Mouse (Mus musculus): ENCODE results near the gene Olfr1364. TPM values are rescaled to one million over a fixed set of nuclear protein-coding genes. Genes with fewer than 3 reads are reported as not detected.

The Olfr1364 gene
- polyA plus RNA-seq, 1 experiment from 2014 or later, result not detected

Other genes with a start within 250 kb of the Olfr1364 start
- gene Olfr1367, start 234.8 kb downstream of the Olfr1364 start, polyA plus RNA-seq (2015; fragmentation: Nextera tagmentation; extraction: Ambion mirVana), result not detected in 2 replicates
- gene Zscan12, start 218.9 kb downstream of the Olfr1364 start, polyA plus RNA-seq (2015; fragmentation: Nextera tagmentation; extraction: Ambion mirVana), result 8.6 and 9.6 TPM in 2 replicates
- 66.8 and 73.7 TPM in 2 replicates for gene Zkscan3, start 179.0 kb downstream of the Olfr1364 start, polyA plus RNA-seq (2015; fragmentation: Nextera tagmentation; extraction: Ambion mirVana)
- 2.3 and 2.4 TPM in 2 replicates for gene Pgbd1, start 140.7 kb downstream of the Olfr1364 start, polyA plus RNA-seq (2015; fragmentation: Nextera tagmentation; extraction: Ambion mirVana)
- gene Zscan26, start 128.0 kb downstream of the Olfr1364 start, polyA plus RNA-seq (2015; fragmentation: Nextera tagmentation; extraction: Ambion mirVana), result 27.1 and 30.3 TPM in 2 replicates
- gene Nkapl, start 113.2 kb downstream of the Olfr1364 start, polyA plus RNA-seq (2015; fragmentation: Nextera tagmentation; extraction: Ambion mirVana), result 1.3 and 1.6 TPM in 2 replicates
- gene Zkscan4, start 102.9 kb downstream of the Olfr1364 start, polyA plus RNA-seq (2015; fragmentation: Nextera tagmentation; extraction: Ambion mirVana), result 2.8 and 3.4 TPM in 2 replicates
- gene Gm10065, start 102.3 kb downstream of the Olfr1364 start, polyA plus RNA-seq (2015; fragmentation: Nextera tagmentation; extraction: Ambion mirVana), result not detected in 2 replicates
- gene AK157302, start 86.5 kb downstream of the Olfr1364 start, polyA plus RNA-seq (2015; fragmentation: Nextera tagmentation; extraction: Ambion mirVana), result 0.48 and 1.3 TPM in 2 replicates
- 6.7 and 20.9 TPM in 2 replicates for gene Gm11273, start 80.3 kb downstream of the Olfr1364 start, polyA plus RNA-seq (2015; fragmentation: Nextera tagmentation; extraction: Ambion mirVana)
- gene Zkscan8, start 50.6 kb downstream of the Olfr1364 start, polyA plus RNA-seq (2015; fragmentation: Nextera tagmentation; extraction: Ambion mirVana), result 6.1 and 6.8 TPM in 2 replicates
- gene Olfr1366, start 39.0 kb downstream of the Olfr1364 start, polyA plus RNA-seq (2015; fragmentation: Nextera tagmentation; extraction: Ambion mirVana), result 0.14 and 0.18 TPM in 2 replicates
- gene Olfr1535, start 21.9 kb downstream of the Olfr1364 start, polyA plus RNA-seq (2015; fragmentation: Nextera tagmentation; extraction: Ambion mirVana), result 0.13 TPM in 1 of 2 replicates, not detected in the other
- gene Olfr1362, start 32.3 kb upstream of the Olfr1364 start, polyA plus RNA-seq (2015; fragmentation: Nextera tagmentation; extraction: Ambion mirVana), result not detected in 2 replicates
- gene Olfr11, start 60.8 kb upstream of the Olfr1364 start, polyA plus RNA-seq (2015; fragmentation: Nextera tagmentation; extraction: Ambion mirVana), result not detected in 2 replicates
- not detected in 2 replicates for gene Olfr1361, start 81.6 kb upstream of the Olfr1364 start, polyA plus RNA-seq (2015; fragmentation: Nextera tagmentation; extraction: Ambion mirVana)
- not detected in 2 replicates for gene Olfr1360, start 95.6 kb upstream of the Olfr1364 start, polyA plus RNA-seq (2015; fragmentation: Nextera tagmentation; extraction: Ambion mirVana)
- gene Olfr1359, start 116.4 kb upstream of the Olfr1364 start, polyA plus RNA-seq (2015; fragmentation: Nextera tagmentation; extraction: Ambion mirVana), result not detected in 2 replicates
- gene Hist1h2bl, start 134.4 kb upstream of the Olfr1364 start, polyA plus RNA-seq (2015; fragmentation: Nextera tagmentation; extraction: Ambion mirVana), result 1.5 and 3.8 TPM in 2 replicates
- gene Hist1h2ai, start 134.7 kb upstream of the Olfr1364 start, polyA plus RNA-seq (2015; fragmentation: Nextera tagmentation; extraction: Ambion mirVana), result 7.3 and 11.8 TPM in 2 replicates
- 4.6 and 5.6 TPM in 2 replicates for gene Hist1h3h, start 135.9 kb upstream of the Olfr1364 start, polyA plus RNA-seq (2015; fragmentation: Nextera tagmentation; extraction: Ambion mirVana)
- 1.9 and 2.5 TPM in 2 replicates for gene Hist1h2bm, start 140.3 kb upstream of the Olfr1364 start, polyA plus RNA-seq (2015; fragmentation: Nextera tagmentation; extraction: Ambion mirVana)
- gene Hist1h4j, start 153.3 kb upstream of the Olfr1364 start, polyA plus RNA-seq (2015; fragmentation: Nextera tagmentation; extraction: Ambion mirVana), result 1.7 and 2.3 TPM in 2 replicates
- gene Hist1h4k, start 168.7 kb upstream of the Olfr1364 start, polyA plus RNA-seq (2015; fragmentation: Nextera tagmentation; extraction: Ambion mirVana), result 3.9 and 8.4 TPM in 2 replicates
- 18.1 and 21.5 TPM in 2 replicates for gene Hist1h2ak, start 172.1 kb upstream of the Olfr1364 start, polyA plus RNA-seq (2015; fragmentation: Nextera tagmentation; extraction: Ambion mirVana)
- gene Hist1h2bn, start 172.4 kb upstream of the Olfr1364 start, polyA plus RNA-seq (2015; fragmentation: Nextera tagmentation; extraction: Ambion mirVana), result 1.3 and 2.9 TPM in 2 replicates
- gene Hist1h1b, start 198.9 kb upstream of the Olfr1364 start, polyA plus RNA-seq (2015; fragmentation: Nextera tagmentation; extraction: Ambion mirVana), result 9.6 and 10.6 TPM in 2 replicates
- 59.9 and 94.5 TPM in 2 replicates for gene Hist1h3i, start 201.6 kb upstream of the Olfr1364 start, polyA plus RNA-seq (2015; fragmentation: Nextera tagmentation; extraction: Ambion mirVana)
- gene Hist1h2an, start 205.5 kb upstream of the Olfr1364 start, polyA plus RNA-seq (2015; fragmentation: Nextera tagmentation; extraction: Ambion mirVana), result 1.9 and 2.6 TPM in 2 replicates
- 0.77 and 1.4 TPM in 2 replicates for gene Hist1h2bp, start 205.7 kb upstream of the Olfr1364 start, polyA plus RNA-seq (2015; fragmentation: Nextera tagmentation; extraction: Ambion mirVana)
- 9.1 and 14.2 TPM in 2 replicates for gene Hist1h2bq, start 228.4 kb upstream of the Olfr1364 start, polyA plus RNA-seq (2015; fragmentation: Nextera tagmentation; extraction: Ambion mirVana)
- gene Hist1h2ao, start 228.7 kb upstream of the Olfr1364 start, polyA plus RNA-seq (2015; fragmentation: Nextera tagmentation; extraction: Ambion mirVana), result 1.5 TPM in 1 of 2 replicates, not detected in the other
- not detected in 2 replicates for gene Hist1h4m, start 230.0 kb upstream of the Olfr1364 start, polyA plus RNA-seq (2015; fragmentation: Nextera tagmentation; extraction: Ambion mirVana)

Measured in stomach, embryonic 16.5 days (tissue).